Mouse (Mus musculus) liver, embryonic 13.5 days (tissue): ENCODE measurements at regions not wholly inside any gene's neighbourhood (a gene's known extent, or its start where the extent isn't known, plus 50 kb on each side); places are given as distances from the start of the nearest gene placed in this dataset.

Experiments
- ATAC-seq: fragments of 200-750 bp; cut with Nextera tagmentation; 2 replicates; pipeline ENCODE4 v1.8.0; 2017; ENCODE audit warnings: low read depth, mild to moderate bottlenecking, moderate number of reproducible peaks, moderate library complexity
- DNase-seq: peaks from one replicate; pipeline ENCODE4 v3.0.0; 2022
- H3K27ac ChIP-seq: fragments of 300-500 bp; sonication (generic); 2 replicates; pipeline ENCODE4 v1.5.1; 2015; ENCODE audit warnings: moderate library complexity, mild to moderate bottlenecking, inconsistent platforms
- H3K27me3 ChIP-seq: fragments of 300-500 bp; sonication (generic); 2 replicates; pipeline ENCODE4 v1.6.1; 2015; ENCODE audit warnings: mild to moderate bottlenecking, inconsistent platforms
- H3K36me3 ChIP-seq: fragments of 300-500 bp; sonication (generic); 2 replicates; pipeline ENCODE4 v1.6.1; 2015; ENCODE audit warnings: mild to moderate bottlenecking, inconsistent platforms
- H3K4me1 ChIP-seq: fragments of 300-500 bp; sonication (generic); replicated peaks from 2 replicates; pipeline ENCODE4 v1.6.1; 2015; ENCODE audit warnings: inconsistent platforms
- H3K4me2 ChIP-seq: fragments of 300-500 bp; sonication (generic); 2 replicates; pipeline ENCODE4 v1.6.1; 2015; ENCODE audit warnings: inconsistent platforms, mild to moderate bottlenecking, moderate library complexity
- H3K4me3 ChIP-seq: fragments of 300-500 bp; sonication (generic); replicated peaks from 2 replicates; pipeline ENCODE4 v1.5.1; 2015; ENCODE audit warnings: mild to moderate bottlenecking, inconsistent platforms
- H3K9ac ChIP-seq: fragments of 300-500 bp; sonication (generic); 2 replicates; pipeline ENCODE4 v1.6.1; 2015; ENCODE audit warnings: mild to moderate bottlenecking, inconsistent platforms
- H3K9me3 ChIP-seq: fragments of 300-500 bp; sonication (generic); replicated peaks from 2 replicates; pipeline ENCODE4 v1.6.1; 2016; ENCODE audit warnings: inconsistent platforms
- WGBS: fragments of 180-500 bp; shearing (Covaris S2); methylation state at CpG from one replicate; pipeline ENCODE4 v1.1.7; 2015; ENCODE audit not compliant: insufficient replicate concordance; 5-methylcytosine and 5-hydroxymethylcytosine counted together

DNA sequence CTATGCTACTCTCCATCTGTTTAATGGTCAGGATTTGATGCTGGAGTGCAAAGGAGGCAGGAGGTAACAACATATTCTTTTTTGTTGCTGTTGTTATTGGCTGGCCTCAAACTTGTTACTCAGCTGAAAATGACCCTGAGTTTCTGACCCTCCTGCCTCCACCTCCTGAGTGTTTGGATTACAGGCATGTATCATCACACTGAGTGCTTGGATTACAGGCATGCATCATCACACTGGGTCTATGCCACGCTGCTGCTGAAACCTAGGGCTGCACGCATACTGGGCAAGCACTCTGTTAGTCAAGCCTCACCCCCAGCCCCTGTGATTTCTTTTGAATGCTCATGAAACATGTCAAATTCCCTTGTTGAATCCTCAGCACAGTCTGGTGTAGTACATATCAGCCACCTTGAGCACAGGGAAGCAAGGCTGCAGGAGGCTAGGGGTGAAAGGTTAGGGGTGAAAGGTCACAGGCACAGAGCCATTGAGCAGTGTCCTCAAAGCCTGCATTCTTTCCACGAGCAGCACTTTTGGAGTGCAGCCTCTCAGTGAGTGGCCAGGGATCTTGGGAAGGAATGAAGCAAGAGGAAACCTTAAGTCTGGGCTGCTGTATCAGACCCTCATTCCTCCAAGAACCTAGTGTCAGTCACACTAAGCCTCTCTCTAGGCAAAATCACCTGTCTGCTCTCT lies 52.2 kb upstream of the Smad3 start:
- Histone ChIP-seq H3K4me2 (no peak overlapping the region), H3K4me3 (no peak overlapping the region), H3K4me1 (no peaks in the 10 kb centered on the region), H3K9me3 (no peaks in the 10 kb centered on the region), H3K36me3 (no peaks in the 10 kb centered on the region), H3K27me3 (no peaks in the 10 kb centered on the region), H3K9ac (no peak overlapping the region; the same call in 1 of the 2 replicates), H3K27ac (no peak overlapping the region)
- WGBS, result 68% methylated on average over 3 of the region's 3 CpGs
- DNase-seq (no peak), ATAC-seq (no peak)
